Mouse (Mus musculus) layer of hippocampus, adult 18-20 months (tissue): ENCODE data around the gene Fbxo48. TPM values are rescaled to one million over a fixed set of nuclear protein-coding genes. Genes with fewer than 3 reads are reported as not detected.

Source experiments
- total RNA-seq, 2 experiments: library from RNA; stranded (reverse); gene quantifications; 2 replicates each; pipeline ENCODE4 v1.2.3; 2021

The Fbxo48 gene
- total RNA-seq, 2 experiments from 2014 or later, result 1.6 to 2.2 TPM

Other genes starting within 250 kb of the Fbxo48 start
- gene Egfr, start 199.2 kb upstream of the Fbxo48 start, total RNA-seq, result 10 to 100 TPM; 13.0 to 13.2 TPM
- gene Cnrip1, start 100.2 kb downstream of the Fbxo48 start, total RNA-seq, result 100 to 1,000 TPM; 111 to 113 TPM
- gene Plek, start 101.0 kb downstream of the Fbxo48 start, total RNA-seq, result 1 to 10 TPM; 5.8 to 6.5 TPM
- gene Ppp3r1, start 207.9 kb downstream of the Fbxo48 start, total RNA-seq, result 100 to 1,000 TPM; 880 to 937 TPM
- 10 to 100 TPM; 11.8 TPM for gene Wdr92, start 230.7 kb downstream of the Fbxo48 start, total RNA-seq